Mouse (Mus musculus) heart, embryonic 16.5 days (tissue): ENCODE measurements around the gene Plekhg4. TPM values are rescaled to one million over a fixed set of nuclear protein-coding genes. Genes with fewer than 3 reads are reported as not detected.

Source experiments
- ATAC-seq: fragments of 200-750 bp; cut with Nextera tagmentation; replicated peaks from 2 replicates; pipeline ENCODE4 v1.8.0; 2017; ENCODE audit warnings: moderate number of reproducible peaks; ENCODE audit not compliant: insufficient read depth, low FRiP score; ENCODE audit errors: extremely low read depth
- H3K27ac ChIP-seq: fragments of 300-500 bp; sonication (generic); 2 replicates; pipeline ENCODE4 v1.5.1; 2014; ENCODE audit warnings: mild to moderate bottlenecking, low read length, control low read depth, moderate library complexity
- H3K27me3 ChIP-seq: fragments of 300-500 bp; sonication (generic); 2 replicates; pipeline ENCODE4 v1.6.1; 2014; ENCODE audit warnings: low read length, mixed read lengths; ENCODE audit not compliant: control insufficient read depth, insufficient read depth
- H3K36me3 ChIP-seq: fragments of 300-500 bp; sonication (generic); 2 replicates; pipeline ENCODE4 v1.6.1; 2014; ENCODE audit not compliant: control insufficient read depth, insufficient read depth
- H3K4me1 ChIP-seq: fragments of 300-500 bp; sonication (generic); 2 replicates; pipeline ENCODE4 v1.6.1; 2014; ENCODE audit warnings: low read length, mixed read lengths; ENCODE audit not compliant: control insufficient read depth, insufficient read depth
- H3K4me2 ChIP-seq: fragments of 300-500 bp; sonication (generic); 2 replicates; pipeline ENCODE4 v1.6.1; 2014; ENCODE audit warnings: low read depth, mild to moderate bottlenecking, control low read depth, low read length
- H3K4me3 ChIP-seq: fragments of 300-500 bp; sonication (generic); 2 replicates; pipeline ENCODE4 v1.5.1; 2014; ENCODE audit warnings: mild to moderate bottlenecking, control low read depth, low read length
- H3K9ac ChIP-seq: fragments of 300-500 bp; sonication (generic); 2 replicates; pipeline ENCODE4 v1.6.1; 2014; ENCODE audit warnings: low read length, control low read depth
- H3K9me3 ChIP-seq: fragments of 300-500 bp; sonication (generic); replicated peaks from 2 replicates; pipeline ENCODE4 v1.6.1; 2016; ENCODE audit warnings: low read length; ENCODE audit not compliant: control insufficient read depth
- WGBS: fragments of 180-500 bp; shearing (Covaris S2); extraction: QIAGEN DNeasy Blood & Tissue Kit; methylation state at CpG from one replicate; pipeline ENCODE4 v1.1.7; 2014; 5-methylcytosine and 5-hydroxymethylcytosine counted together
- polyA plus RNA-seq: library from polyadenylated mRNA; unstranded; fragments of >200 nt; fragmentation: Nextera tagmentation; extraction: Ambion mirVana; gene quantifications from 2 replicates; pipeline ENCODE4 v1.2.1, GENCODE M21; 2015

Gene Plekhg4
- polyA plus RNA-seq, 1 experiment from 2014 or later: 0.18 TPM

DNA sequence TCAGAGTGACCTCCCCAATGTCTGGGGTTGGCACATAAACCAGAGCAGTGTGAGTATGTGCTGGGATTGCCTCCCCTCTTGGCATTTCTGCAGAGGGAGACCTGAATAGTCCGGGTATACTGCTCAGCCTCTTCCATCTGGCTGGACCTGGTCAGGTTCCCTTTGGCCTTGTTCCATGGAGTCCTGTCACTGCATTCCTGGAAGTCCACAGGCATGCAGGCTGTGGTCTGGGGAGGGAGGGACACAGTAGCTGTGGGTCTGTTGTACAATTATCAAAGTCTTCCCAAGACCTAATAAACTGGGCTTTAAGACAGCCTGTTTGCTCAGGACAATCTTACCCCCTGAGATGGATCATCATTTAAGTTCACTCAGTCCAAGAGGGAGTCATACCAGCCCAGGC is 14.1 kb downstream of the Plekhg4 start:
- H3K9me3 ChIP-seq: no peaks in the 10 kb centered on the region
- H3K4me3 ChIP-seq: no peak overlapping the region
- peaks cover 7% of the 10 kb centered on the region; the same call in 1 of the 2 replicates for H3K27me3 ChIP-seq
- H3K36me3 ChIP-seq: no peaks in the 10 kb centered on the region
- no peak overlapping the region for H3K4me2 ChIP-seq
- H3K9ac ChIP-seq: no peak overlapping the region
- WGBS: 35% methylated on average over 1 of the region's 1 CpGs
- no peak overlapping the region for H3K27ac ChIP-seq
- peak; percentile 80; the same call in 1 of the 2 replicates for ATAC-seq
- H3K4me1 ChIP-seq: peaks cover 20% of the 10 kb centered on the region

DNA sequence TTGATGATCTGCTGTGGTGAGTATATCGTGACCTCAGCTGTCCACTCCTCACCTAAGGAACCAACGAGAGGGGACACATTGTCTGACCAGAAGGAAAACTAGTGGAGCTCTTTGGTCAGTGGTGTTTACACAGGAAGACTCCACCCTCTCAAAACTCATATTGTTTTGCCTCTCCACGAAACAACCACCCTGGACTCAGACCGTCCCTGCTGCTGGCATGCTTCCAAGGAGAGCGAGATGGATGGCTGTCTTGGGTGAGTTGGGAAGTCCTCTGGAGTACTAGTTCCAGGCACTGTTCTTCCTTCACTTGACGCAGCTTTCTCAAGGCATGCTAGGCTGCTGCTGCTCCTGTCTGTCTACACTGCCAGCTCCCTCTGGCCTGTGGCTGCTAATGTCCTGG is 16.0 kb downstream of the Plekhg4 start:
- H3K27ac ChIP-seq: no peak overlapping the region
- no peak overlapping the region for H3K4me2 ChIP-seq
- peaks cover 20% of the 10 kb centered on the region for H3K4me1 ChIP-seq
- no peak overlapping the region for H3K4me3 ChIP-seq
- 64% methylated on average over 6 of the region's 6 CpGs for WGBS
- H3K9me3 ChIP-seq: no peaks in the 10 kb centered on the region
- no peak overlapping the region for H3K9ac ChIP-seq
- H3K36me3 ChIP-seq: no peaks in the 10 kb centered on the region
- no peak for ATAC-seq
- H3K27me3 ChIP-seq: peaks cover 7% of the 10 kb centered on the region; the same call in 1 of the 2 replicates

GRCm38 (mm10) chr8:105393089-105393787 is 20.2 kb downstream of the Plekhg4 start:
- Histone ChIP-seq H3K27ac (no peak overlapping the region), H3K36me3 (no peaks in the 10 kb centered on the region), H3K4me3 (no peak overlapping the region), H3K9ac (no peak overlapping the region), H3K9me3 (no peaks in the 10 kb centered on the region), H3K4me2 (no peak overlapping the region), H3K4me1 (no peaks in the 10 kb centered on the region; the same call in 1 of the 2 replicates), H3K27me3 (peaks cover 16% of the 10 kb centered on the region)
- 57% methylated on average over 12 of the region's 12 CpGs for WGBS
- ATAC-seq: peak; percentile 37

- Histone ChIP-seq H3K4me2 (no peak overlapping the region), H3K36me3 (no peaks in the 10 kb centered on the region), H3K9ac (no peak overlapping the region), H3K4me3 (no peak overlapping the region), H3K9me3 (no peaks in the 10 kb centered on the region), H3K27ac (no peak overlapping the region), H3K4me1 (no peaks in the 10 kb centered on the region), H3K27me3 (peaks cover 17% of the 10 kb centered on the region)
- no peak for ATAC-seq
- WGBS: 76% methylated on average over 7 of the region's 7 CpGs
Measured at GRCm38 (mm10) chr8:105393915-105394314, 20.8 kb downstream of the Plekhg4 start.

DNA sequence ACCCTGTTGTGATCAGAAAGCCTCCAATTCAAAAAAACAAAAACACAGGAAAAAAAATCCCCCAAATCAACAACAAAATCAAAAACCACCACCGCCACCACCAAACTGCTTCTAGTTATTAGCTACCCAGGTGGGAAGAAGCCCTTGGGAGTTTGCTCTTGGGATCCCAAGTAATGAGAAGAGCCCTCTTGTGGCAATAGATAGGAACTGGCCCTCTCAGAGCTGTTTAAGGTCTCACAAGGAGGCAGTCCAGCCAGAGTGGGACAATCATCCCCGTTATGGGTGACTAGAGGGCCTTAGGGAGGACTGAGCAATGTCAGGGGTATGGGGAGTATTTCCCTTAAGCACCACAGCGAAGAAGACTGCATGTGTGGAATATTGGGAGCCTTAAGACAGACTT is 24.7 kb downstream of the Plekhg4 start:
- Histone ChIP-seq H3K9me3 (peaks cover 4% of the 10 kb centered on the region; the same call in 1 of the 2 replicates), H3K27me3 (peaks cover 12% of the 10 kb centered on the region; the same call in 1 of the 2 replicates), H3K4me1 (no peaks in the 10 kb centered on the region), H3K9ac (no peak overlapping the region), H3K4me3 (no peak overlapping the region), H3K4me2 (no peak overlapping the region), H3K27ac (no peak overlapping the region), H3K36me3 (no peaks in the 10 kb centered on the region)
- no peak for ATAC-seq
- 33% methylated on average over 3 of the region's 3 CpGs for WGBS

DNA sequence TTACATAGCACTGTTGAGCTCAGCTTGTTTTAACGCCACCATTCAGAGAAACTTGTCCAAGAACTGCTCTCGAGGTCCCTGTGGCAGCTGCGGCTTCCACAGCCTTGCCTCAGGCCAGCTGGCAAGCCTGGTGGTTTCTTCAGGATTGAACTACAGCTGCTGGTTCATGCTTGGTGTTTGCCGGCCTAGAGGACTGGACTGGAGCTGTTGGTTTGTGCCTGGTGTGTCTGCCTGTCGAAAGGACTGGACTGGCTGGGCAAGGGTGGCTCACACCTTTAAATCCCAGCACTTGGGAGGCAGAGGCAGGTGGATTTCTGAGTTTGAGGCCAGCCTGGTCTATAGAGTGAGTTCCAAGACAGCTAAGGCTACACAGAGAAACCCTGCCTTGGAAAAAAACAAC is 26.9 kb downstream of the Plekhg4 start:
- Histone ChIP-seq H3K27me3 (peaks cover 7% of the 10 kb centered on the region; the same call in 1 of the 2 replicates), H3K9ac (no peak overlapping the region), H3K27ac (no peak overlapping the region), H3K4me1 (no peaks in the 10 kb centered on the region), H3K4me2 (no peak overlapping the region), H3K36me3 (no peaks in the 10 kb centered on the region), H3K4me3 (no peak overlapping the region), H3K9me3 (peaks cover 4% of the 10 kb centered on the region; the same call in 1 of the 2 replicates)
- 79% methylated on average over 5 of the region's 5 CpGs for WGBS
- no peak for ATAC-seq

DNA sequence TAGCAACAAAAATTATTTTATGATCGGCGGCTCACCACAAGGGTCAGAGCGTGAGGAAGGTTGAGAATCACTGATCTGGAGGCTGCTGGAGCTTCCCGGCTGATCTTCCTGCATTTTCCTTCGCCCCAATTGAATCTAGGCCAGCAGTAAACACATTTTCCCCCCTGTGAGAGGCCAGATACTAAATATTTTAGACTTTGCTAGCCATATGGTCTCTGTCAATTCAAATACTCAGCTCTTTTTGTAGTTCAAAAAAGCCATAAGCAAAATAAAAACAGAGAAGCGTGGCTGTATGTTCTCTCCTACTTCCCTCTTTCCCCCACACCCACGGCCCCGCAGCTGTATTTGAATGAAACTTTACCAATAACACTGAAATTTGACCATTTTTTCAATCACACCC is 30.4 kb downstream of the Plekhg4 start:
- Histone ChIP-seq H3K27me3 (no peaks in the 10 kb centered on the region), H3K9ac (no peak overlapping the region), H3K4me1 (no peaks in the 10 kb centered on the region), H3K4me2 (no peak overlapping the region), H3K9me3 (peaks cover 4% of the 10 kb centered on the region; the same call in 1 of the 2 replicates), H3K27ac (no peak overlapping the region), H3K36me3 (no peaks in the 10 kb centered on the region), H3K4me3 (no peak overlapping the region)
- 83% methylated on average over 8 of the region's 8 CpGs for WGBS
- ATAC-seq: no peak

DNA sequence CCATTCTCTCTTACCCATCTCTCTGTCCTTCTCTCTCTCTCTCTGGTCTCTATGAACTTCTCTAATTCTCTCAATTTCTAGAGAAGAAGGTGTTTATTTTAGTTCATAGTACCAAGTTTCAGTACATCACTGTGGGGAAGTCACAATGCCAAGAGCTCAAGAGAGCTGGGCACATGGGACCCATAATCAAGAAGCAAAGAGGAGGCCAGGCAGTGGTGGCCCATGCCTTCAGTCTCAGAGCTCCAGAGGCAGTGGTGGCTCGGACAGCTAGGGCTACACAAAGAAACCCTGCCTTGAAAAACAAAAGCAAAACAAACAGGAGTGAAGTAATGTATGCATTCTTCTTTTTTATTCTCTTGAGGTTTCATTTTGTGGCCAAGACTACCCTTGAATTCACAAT is 31.4 kb downstream of the Plekhg4 start:
- no peaks in the 10 kb centered on the region for H3K27me3 ChIP-seq
- H3K9ac ChIP-seq: no peak overlapping the region
- H3K4me2 ChIP-seq: no peak overlapping the region
- no peak for ATAC-seq
- H3K4me3 ChIP-seq: no peak overlapping the region
- no peak overlapping the region for H3K27ac ChIP-seq
- no peaks in the 10 kb centered on the region for H3K36me3 ChIP-seq
- peaks cover 4% of the 10 kb centered on the region; the same call in 1 of the 2 replicates for H3K9me3 ChIP-seq
- H3K4me1 ChIP-seq: no peaks in the 10 kb centered on the region
- 64% methylated on average over 1 of the region's 1 CpGs for WGBS

DNA sequence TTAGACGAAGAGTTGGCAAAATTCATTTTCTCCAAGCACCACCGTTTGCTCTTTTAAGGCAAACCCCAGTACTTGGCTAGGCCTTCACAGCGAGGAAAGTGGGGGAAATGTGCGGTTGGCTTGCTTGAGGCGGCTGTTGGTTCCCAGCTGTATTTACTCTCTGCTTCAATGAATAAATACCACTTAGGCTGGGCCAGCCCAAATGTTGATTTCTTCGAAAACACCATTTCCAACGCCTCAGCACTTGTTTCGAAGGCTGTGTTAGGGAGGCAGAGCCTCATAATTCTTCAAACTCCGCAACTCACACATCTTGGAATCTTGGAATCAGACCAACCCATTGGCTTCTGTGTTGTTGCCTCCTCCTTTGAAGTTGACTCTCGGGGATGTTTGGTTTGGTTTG is 33.3 kb downstream of the Plekhg4 start:
- WGBS: 65% methylated on average over 10 of the region's 10 CpGs
- Histone ChIP-seq H3K27me3 (no peaks in the 10 kb centered on the region), H3K4me2 (no peak overlapping the region), H3K9ac (no peak overlapping the region), H3K9me3 (no peaks in the 10 kb centered on the region), H3K4me1 (no peaks in the 10 kb centered on the region), H3K27ac (no peak overlapping the region), H3K4me3 (no peak overlapping the region), H3K36me3 (no peaks in the 10 kb centered on the region)
- no peak for ATAC-seq
